Mouse (Mus musculus): ENCODE results near the gene Cfap70.

DNA sequence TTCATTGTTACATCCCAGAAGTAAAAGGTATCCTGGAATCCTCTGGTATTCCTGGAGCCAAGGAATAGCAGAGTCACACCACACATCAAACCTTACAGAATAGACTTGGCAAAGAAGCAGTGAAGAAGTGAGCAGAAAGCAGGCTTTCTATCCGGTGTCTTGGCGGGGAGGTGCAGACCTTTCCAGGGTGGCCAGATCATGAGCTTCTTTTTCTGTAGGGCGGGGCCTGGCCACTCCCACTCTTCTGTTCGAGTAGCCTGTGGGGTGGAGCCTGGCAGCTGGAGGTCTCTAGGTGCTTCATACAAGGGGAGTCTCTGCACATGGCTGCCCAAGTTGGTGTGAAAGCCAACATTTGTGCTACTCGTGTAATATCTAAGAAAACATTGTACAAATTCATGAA, 29.2 kb upstream of the Cfap70 start:
- TF ChIP-seq CTCF (IDR thresholded peaks at IDR 0.05; ENCODE audit: low read depth) (no peak), EP300 (optimal IDR thresholded peaks at IDR 0.05) (no peak)
